Mouse (Mus musculus): ENCODE measurements around the gene Tedc1. TPM values are rescaled to one million over a fixed set of nuclear protein-coding genes. Genes with fewer than 3 reads are reported as not detected.

Gene Tedc1
- polyA plus RNA-seq, 1 experiment from 2014 or later: 31.4 TPM

DNA sequence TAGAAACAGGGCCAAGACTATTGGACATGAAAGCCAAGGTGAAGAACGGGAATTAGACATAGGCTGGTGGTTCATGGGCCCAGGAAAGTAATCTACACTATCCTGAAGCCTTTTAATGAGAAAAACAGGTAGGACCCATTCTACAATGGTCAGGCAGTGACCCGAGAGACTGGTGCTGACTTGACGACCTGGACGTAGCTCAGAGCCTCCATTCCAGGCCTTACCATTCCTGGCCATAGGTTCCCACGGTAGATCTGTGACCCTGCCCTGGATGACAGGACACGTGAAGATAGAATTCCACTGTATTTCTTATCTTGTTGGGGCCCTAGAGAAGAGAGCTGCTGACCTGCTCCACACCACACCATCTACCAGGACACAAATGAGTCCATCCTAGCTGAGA, 17.9 kb upstream of the Tedc1 start:
- no peak for ATAC-seq (ENCODE audit: low read depth)
- no peak overlapping the region for H3K4me3 ChIP-seq (ENCODE audit: low read length)
- peaks cover 43% of the 10 kb centered on the region for H3K4me1 ChIP-seq (replicated peaks; ENCODE audit: control insufficient read depth, insufficient read depth, low read length)
- H3K36me3 ChIP-seq (ENCODE audit: control insufficient read depth, insufficient read depth, low read length): peaks cover 40% of the 10 kb centered on the region
- WGBS: 74% methylated on average over 6 of the region's 6 CpGs
- H3K27ac ChIP-seq (ENCODE audit: low read length): peak overlapping the region; percentile 92
- no peaks in the 10 kb centered on the region for H3K9me3 ChIP-seq (ENCODE audit: control insufficient read depth, low read length)
- no peak overlapping the region for H3K9ac ChIP-seq (ENCODE audit: low read length)
- no peaks in the 10 kb centered on the region for H3K27me3 ChIP-seq (ENCODE audit: control insufficient read depth, insufficient read depth, low read depth, low read length)
- no peak overlapping the region for H3K4me2 ChIP-seq (ENCODE audit: low read depth, low read length)

- H3K4me1 ChIP-seq (replicated peaks; ENCODE audit: control insufficient read depth, insufficient read depth, low read length): peaks cover 45% of the 10 kb centered on the region
- H3K9ac ChIP-seq (ENCODE audit: low read length): 0 out of 2 replicates have a peak overlapping the region, but pooled peaks have one; percentile 8
- peak overlapping the region; percentile 76 for H3K4me2 ChIP-seq (ENCODE audit: low read depth, low read length)
- peak overlapping the region; percentile 92 for H3K27ac ChIP-seq (ENCODE audit: low read length)
- H3K9me3 ChIP-seq (ENCODE audit: control insufficient read depth, low read length): no peaks in the 10 kb centered on the region
- H3K36me3 ChIP-seq (ENCODE audit: control insufficient read depth, insufficient read depth, low read length): peaks cover 38% of the 10 kb centered on the region
- peak; percentile 3 for ATAC-seq (ENCODE audit: low read depth)
- 28% methylated on average over 11 of the region's 11 CpGs for WGBS
- H3K27me3 ChIP-seq (ENCODE audit: control insufficient read depth, insufficient read depth, low read depth, low read length): no peaks in the 10 kb centered on the region
- H3K4me3 ChIP-seq (ENCODE audit: low read length): peak overlapping the region; percentile 79
Observed at GRCm38 (mm10) chr12:113138901-113139864, 17.0 kb upstream of the Tedc1 start.

- Histone ChIP-seq H3K27me3 (ENCODE audit: control insufficient read depth, insufficient read depth, low read depth, low read length) (no peaks in the 10 kb centered on the region), H3K4me3 (ENCODE audit: low read length) (peak within 1 kb of the TSS; percentile 79), H3K4me1 (replicated peaks; ENCODE audit: control insufficient read depth, insufficient read depth, low read length) (peaks cover 45% of the 10 kb centered on the region), H3K4me2 (ENCODE audit: low read depth, low read length) (peak within 1 kb of the TSS; percentile 76), H3K9me3 (ENCODE audit: control insufficient read depth, low read length) (no peaks in the 10 kb centered on the region), H3K27ac (ENCODE audit: low read length) (peak within 1 kb of the TSS; percentile 98), H3K9ac (ENCODE audit: low read length) (peak within 1 kb of the TSS; percentile 81), H3K36me3 (ENCODE audit: control insufficient read depth, insufficient read depth, low read length) (peaks cover 37% of the 10 kb centered on the region)
- ATAC-seq (ENCODE audit: low read depth): peak; percentile 80
- 0% methylated on average over 59 of the region's 68 CpGs for WGBS
Observed at GRCm38 (mm10) chr12:113139908-113140615, 16.2 kb upstream of the Tedc1 start, which contains the start of gene Crip2. Gene Crip2 (plus strand): TSS chr12:113140236.

- no peak; the same call in 1 of the 2 replicates for ATAC-seq (ENCODE audit: low read depth)
- Histone ChIP-seq H3K9me3 (ENCODE audit: control insufficient read depth, low read length) (no peaks in the 10 kb centered on the region), H3K4me1 (replicated peaks; ENCODE audit: control insufficient read depth, insufficient read depth, low read length) (peaks cover 45% of the 10 kb centered on the region), H3K27me3 (ENCODE audit: control insufficient read depth, insufficient read depth, low read depth, low read length) (no peaks in the 10 kb centered on the region), H3K36me3 (ENCODE audit: control insufficient read depth, insufficient read depth, low read length) (peaks cover 34% of the 10 kb centered on the region), H3K27ac (ENCODE audit: low read length) (peak overlapping the region; percentile 98), H3K9ac (ENCODE audit: low read length) (peak overlapping the region; percentile 81), H3K4me2 (ENCODE audit: low read depth, low read length) (peak overlapping the region; percentile 76), H3K4me3 (ENCODE audit: low read length) (peak overlapping the region; percentile 79)
- WGBS: 3% methylated on average over 49 of the region's 49 CpGs
Observed at GRCm38 (mm10) chr12:113140616-113141411, 15.4 kb upstream of the Tedc1 start.

GRCm38 (mm10) chr12:113141531-113141973, 14.7 kb upstream of the Tedc1 start:
- Histone ChIP-seq H3K4me1 (replicated peaks; ENCODE audit: control insufficient read depth, insufficient read depth, low read length) (peaks cover 52% of the 10 kb centered on the region), H3K9ac (ENCODE audit: low read length) (peak overlapping the region; percentile 81), H3K4me2 (ENCODE audit: low read depth, low read length) (peak overlapping the region; percentile 76), H3K36me3 (ENCODE audit: control insufficient read depth, insufficient read depth, low read length) (peaks cover 27% of the 10 kb centered on the region), H3K4me3 (ENCODE audit: low read length) (peak overlapping the region; percentile 79), H3K27me3 (ENCODE audit: control insufficient read depth, insufficient read depth, low read depth, low read length) (no peaks in the 10 kb centered on the region), H3K27ac (ENCODE audit: low read length) (peak overlapping the region; percentile 98), H3K9me3 (ENCODE audit: control insufficient read depth, low read length) (no peaks in the 10 kb centered on the region)
- no peak for ATAC-seq (ENCODE audit: low read depth)
- WGBS: 21% methylated on average over 8 of the region's 8 CpGs

- H3K4me1 ChIP-seq (replicated peaks; ENCODE audit: control insufficient read depth, insufficient read depth, low read length): peaks cover 56% of the 10 kb centered on the region
- H3K9me3 ChIP-seq (ENCODE audit: control insufficient read depth, low read length): no peaks in the 10 kb centered on the region
- H3K27ac ChIP-seq (ENCODE audit: low read length): peak overlapping the region; percentile 98
- 7% methylated on average over 15 of the region's 15 CpGs for WGBS
- H3K27me3 ChIP-seq (ENCODE audit: control insufficient read depth, insufficient read depth, low read depth, low read length): no peaks in the 10 kb centered on the region
- ATAC-seq (ENCODE audit: low read depth): peak; percentile 75
- peak overlapping the region; percentile 79 for H3K4me3 ChIP-seq (ENCODE audit: low read length)
- H3K9ac ChIP-seq (ENCODE audit: low read length): peak overlapping the region; percentile 81
- H3K4me2 ChIP-seq (ENCODE audit: low read depth, low read length): peak overlapping the region; percentile 76
- peaks cover 22% of the 10 kb centered on the region for H3K36me3 ChIP-seq (ENCODE audit: control insufficient read depth, insufficient read depth, low read length)
Observed at GRCm38 (mm10) chr12:113142021-113142975, 13.9 kb upstream of the Tedc1 start.

DNA sequence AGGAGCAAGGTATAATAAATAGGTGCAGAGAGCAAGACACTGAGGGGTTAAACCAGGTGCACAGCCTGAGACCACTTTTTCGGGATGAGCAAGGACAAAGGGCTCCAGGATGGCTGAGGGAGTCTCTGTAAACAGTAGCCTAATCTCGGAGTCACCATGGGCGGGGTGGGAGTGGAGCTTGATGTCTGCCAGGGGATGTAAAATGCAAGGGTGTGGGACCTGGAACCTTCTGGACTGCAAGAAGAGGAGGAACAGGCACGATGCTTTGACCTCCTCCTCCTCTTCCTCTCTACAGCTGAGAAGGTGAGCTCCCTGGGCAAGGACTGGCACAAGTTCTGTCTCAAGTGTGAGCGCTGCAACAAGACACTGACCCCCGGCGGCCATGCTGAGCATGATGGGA, 13.1 kb upstream of the Tedc1 start:
- H3K9ac ChIP-seq (ENCODE audit: low read length): peak overlapping the region; percentile 66
- peak overlapping the region; percentile 98 for H3K27ac ChIP-seq (ENCODE audit: low read length)
- no peak for ATAC-seq (ENCODE audit: low read depth)
- H3K4me3 ChIP-seq (ENCODE audit: low read length): peak overlapping the region; percentile 79
- H3K4me2 ChIP-seq (ENCODE audit: low read depth, low read length): peak overlapping the region; percentile 76
- no peaks in the 10 kb centered on the region for H3K27me3 ChIP-seq (ENCODE audit: control insufficient read depth, insufficient read depth, low read depth, low read length)
- peaks cover 19% of the 10 kb centered on the region for H3K36me3 ChIP-seq (ENCODE audit: control insufficient read depth, insufficient read depth, low read length)
- H3K4me1 ChIP-seq (replicated peaks; ENCODE audit: control insufficient read depth, insufficient read depth, low read length): peaks cover 59% of the 10 kb centered on the region
- 48% methylated on average over 7 of the region's 7 CpGs for WGBS
- no peaks in the 10 kb centered on the region for H3K9me3 ChIP-seq (ENCODE audit: control insufficient read depth, low read length)
